Comparison of ENCODE assay signal across 24 mouse cellular contexts in the genomic region with DNA sequence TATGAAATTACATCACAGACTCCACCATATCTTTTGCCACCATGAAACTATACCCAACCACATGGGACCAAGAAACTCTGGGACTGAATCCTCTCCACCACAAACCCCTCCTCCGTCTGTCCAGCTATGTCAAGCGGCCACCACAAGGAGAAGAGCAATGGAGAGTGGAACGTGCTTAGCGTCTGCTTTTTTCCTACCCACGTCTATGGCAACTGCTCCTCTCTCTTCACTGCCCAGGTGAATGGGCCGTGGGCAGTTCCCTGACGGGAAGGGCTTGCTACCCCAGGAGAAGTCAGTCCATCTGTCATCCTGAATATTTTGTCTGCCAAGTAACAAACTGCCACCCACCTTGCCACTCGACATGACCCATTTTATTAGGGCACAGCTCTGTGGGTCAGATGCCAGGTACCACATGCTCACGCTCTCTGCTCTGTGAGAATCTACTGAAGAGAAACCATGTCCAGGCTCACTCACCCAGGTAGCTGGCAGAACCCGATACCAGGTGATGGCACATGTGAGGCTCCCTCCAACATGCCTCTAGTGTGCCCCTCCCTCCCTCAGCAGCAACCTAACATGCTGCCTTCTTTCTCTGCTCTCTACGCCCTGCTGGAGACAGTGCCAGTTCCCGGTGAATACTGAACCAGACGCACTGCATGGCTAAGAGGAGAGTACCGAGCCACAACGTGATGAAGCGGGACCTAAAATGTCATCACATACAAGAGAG. TPM values are rescaled to one million over a fixed set of nuclear protein-coding genes. Genes with fewer than 3 reads are reported as not detected.
A peak's percentile ranks its signal among the peaks of the same experiment; 100 is the strongest.
DNase-seq lines count a peak whose midpoint lies in the region; ATAC-seq and TF ChIP-seq lines count a peak whose summit lies in the region.
"Had no signal": no experiment of that assay in that cellular context is flagged by ENCODE, and none has a peak within 500 bp of the region (broad histone marks: within the 10 kb centered on the region; RNA-seq: fewer than 3 reads in every experiment).

No protein-coding gene starts in this region.

- no peaks in the 10 kb centered on the region for H3K36me3 ChIP-seq in hindbrain, postnatal 0 days (ENCODE audit: insufficient read depth, low read length)
- H3K36me3 ChIP-seq in hindbrain, embryonic 14.5 days (replicated peaks; ENCODE audit: control insufficient read depth, insufficient read depth), result no peaks in the 10 kb centered on the region
- no peaks in the 10 kb centered on the region for H3K36me3 ChIP-seq in liver, embryonic 14.5 days (replicated peaks; ENCODE audit: control insufficient read depth, insufficient read depth, low read depth)
- no peaks in the 10 kb centered on the region for H3K36me3 ChIP-seq in kidney, adult 2 months (ENCODE audit: control insufficient read depth, insufficient read depth, low read length)
- H3K36me3 ChIP-seq: hindbrain, embryonic 15.5 days had no signal

- no peak overlapping the region for H3K4me2 ChIP-seq in hindbrain, postnatal 0 days (ENCODE audit: low read depth, low read length)
- no peak overlapping the region for H3K4me2 ChIP-seq in hindbrain, embryonic 14.5 days (replicated peaks)
- H3K4me2 ChIP-seq in liver, embryonic 14.5 days (ENCODE audit: low read depth), result peak overlapping the region; percentile 34
- H3K4me2 ChIP-seq: hindbrain, embryonic 15.5 days had no signal

- no peak overlapping the region for H3K9ac ChIP-seq in hindbrain, postnatal 0 days (replicated peaks; ENCODE audit: low read length)
- H3K9ac ChIP-seq in hindbrain, embryonic 14.5 days, result no peak overlapping the region
- H3K9ac ChIP-seq in liver, embryonic 14.5 days (replicated peaks), result no peak overlapping the region
- H3K9ac ChIP-seq: forebrain, postnatal 0 days; hindbrain, embryonic 15.5 days had no signal

- H3K4me1 ChIP-seq in hindbrain, postnatal 0 days (ENCODE audit: insufficient read depth, low read length), result peaks cover 5% of the 10 kb centered on the region; the same call in 1 of the 2 replicates
- no peaks in the 10 kb centered on the region for H3K4me1 ChIP-seq in hindbrain, embryonic 14.5 days (replicated peaks; ENCODE audit: control insufficient read depth, insufficient read depth, low read length)
- H3K4me1 ChIP-seq in liver, embryonic 14.5 days (replicated peaks; ENCODE audit: control insufficient read depth in 2 of 2, insufficient read depth in 2 of 2, low read length in 1 of 2), result peaks cover 0 to 16% of the 10 kb centered on the region in 2 experiments; a peak in 2 of 4 replicates
- no peaks in the 10 kb centered on the region for H3K4me1 ChIP-seq in kidney, adult 2 months (ENCODE audit: control insufficient read depth, insufficient read depth, low read length)
- H3K4me1 ChIP-seq: hindbrain, embryonic 15.5 days had no signal

- no peaks in the 10 kb centered on the region for H3K9me3 ChIP-seq in hindbrain, postnatal 0 days (ENCODE audit: low read length)
- no peaks in the 10 kb centered on the region for H3K9me3 ChIP-seq in hindbrain, embryonic 14.5 days (ENCODE audit: control insufficient read depth, low read length)
- H3K9me3 ChIP-seq in liver, embryonic 14.5 days (ENCODE audit: control insufficient read depth, low read length), result no peaks in the 10 kb centered on the region
- H3K9me3 ChIP-seq: hindbrain, embryonic 15.5 days had no signal

- TF ChIP-seq CTCF in hindbrain, postnatal 0 days (IDR thresholded peaks at IDR 0.05; ENCODE audit: low read depth), result 0 out of 2 replicates have a peak, but pooled peaks have one; percentile 1
- TF ChIP-seq CTCF in liver, embryonic 14.5 days (IDR thresholded peaks at IDR 0.05; ENCODE audit: low read depth), result no peak
- no peak for TF ChIP-seq CTCF in kidney, adult 2 months (conservative IDR thresholded peaks at IDR 0.05; ENCODE audit: insufficient read depth, insufficient read length, low read depth, low read length)

- H3K27ac ChIP-seq in hindbrain, postnatal 0 days, result peak overlapping the region; percentile 22; the same call in 1 of the 2 replicates
- no peak overlapping the region for H3K27ac ChIP-seq in hindbrain, embryonic 14.5 days
- H3K27ac ChIP-seq in liver, embryonic 14.5 days, result no peak overlapping the region
- no peak overlapping the region for H3K27ac ChIP-seq in kidney, adult 2 months (ENCODE audit: insufficient read depth, low read depth, low read length)
- H3K27ac ChIP-seq: gastrocnemius, adult 2 months; hindbrain, embryonic 15.5 days had no signal

- TF ChIP-seq EP300 in liver, embryonic 14.5 days (IDR thresholded peaks at IDR 0.05; ENCODE audit: low read depth), result no peak

- no peaks in the 10 kb centered on the region for H3K27me3 ChIP-seq in hindbrain, postnatal 0 days (ENCODE audit: insufficient read depth, low read length)
- H3K27me3 ChIP-seq in hindbrain, embryonic 14.5 days (ENCODE audit: control insufficient read depth, insufficient read depth, low read length), result no peaks in the 10 kb centered on the region
- H3K27me3 ChIP-seq in liver, embryonic 14.5 days (ENCODE audit: control insufficient read depth, insufficient read depth, low read length), result no peaks in the 10 kb centered on the region
- no peaks in the 10 kb centered on the region for H3K27me3 ChIP-seq in kidney, adult 2 months (replicated peaks; ENCODE audit: control insufficient read depth, insufficient read depth, low read length)
- H3K27me3 ChIP-seq: hindbrain, embryonic 15.5 days had no signal

- no peak overlapping the region for H3K4me3 ChIP-seq in hindbrain, postnatal 0 days (ENCODE audit: low read length)
- no peak overlapping the region for H3K4me3 ChIP-seq in hindbrain, embryonic 14.5 days (replicated peaks; ENCODE audit: low read length)
- H3K4me3 ChIP-seq in liver, embryonic 14.5 days (ENCODE audit: insufficient read depth in 1 of 2, low read depth in 2 of 2, low read length in 2 of 2), result no peak overlapping the region
- no peak overlapping the region for H3K4me3 ChIP-seq in kidney, adult 2 months (ENCODE audit: insufficient read depth, low read depth, low read length)
- H3K4me3 ChIP-seq: erythroblast, embryonic 14.5 days; gastrocnemius, adult 2 months; hindbrain, embryonic 15.5 days had no signal

- DNase-seq in hindbrain, postnatal 0 days (ENCODE audit: low spot score), result peak; percentile 45
- DNase-seq in hindbrain, embryonic 14.5 days (ENCODE audit: low spot score), result no peak
- DNase-seq in cerebellum, adult 11 months, result peak; percentile 92
- DNase-seq in cerebellum, adult 9-10 months, result peak; percentile 99
- no peak for DNase-seq in liver, embryonic 14.5 days (ENCODE audit: low read depth in 3 of 3, low spot score in 3 of 3)
- no peak for DNase-seq in adrenal gland, postnatal 25 days
- no peak for DNase-seq in kidney, adult 2 months
- DNase-seq: forebrain, postnatal 0 days; gastrocnemius, adult 2 months; heart, postnatal 10 days; kidney, adult 18-20 months; kidney, postnatal 25 days; right cerebral cortex, adult 18-20 months; spleen, adult 18-20 months; thymus, adult 18-20 months had no signal

- WGBS in hindbrain, postnatal 0 days, result 74% methylated on average over 16 of the region's 16 CpGs
- 84% methylated on average over 16 of the region's 16 CpGs for WGBS in hindbrain, embryonic 14.5 days
- WGBS in liver, embryonic 14.5 days (ENCODE audit: insufficient replicate concordance), result 54% methylated on average over 16 of the region's 16 CpGs
- WGBS in kidney, adult 2 months, result 77% methylated on average over 16 of the region's 16 CpGs

- peak; percentile 67 for ATAC-seq in hindbrain, postnatal 0 days
- no peak for ATAC-seq in hindbrain, embryonic 14.5 days (ENCODE audit: low FRiP score)
- ATAC-seq in liver, embryonic 14.5 days (ENCODE audit: insufficient read depth), result peak; percentile 51; the same call in 1 of the 2 replicates
- ATAC-seq: forebrain, postnatal 0 days had no signal

- no peak for TF ChIP-seq POLR2A in kidney, adult 2 months (IDR thresholded peaks at IDR 0.05; ENCODE audit: low read depth, low read length)

RNA-seq across cellular contexts. Expression of a gene that starts 18.9 kb away (rescaled TPM):
- total RNA-seq in hindbrain, postnatal 0 days (2014; rRNA removed), result 10.1 and 13.9 TPM in 2 replicates
- polyA plus RNA-seq in hindbrain, postnatal 0 days (2015; fragmentation: Nextera tagmentation; extraction: Ambion mirVana), result 3.0 and 3.8 TPM in 2 replicates
- 3.8 and 4.6 TPM in 2 replicates for polyA plus RNA-seq in hindbrain, embryonic 14.5 days (2014; fragmentation: Nextera tagmentation; extraction: Ambion mirVana)
- polyA plus RNA-seq in liver, embryonic 14.5 days (2012; rRNA removed), result 0.03 and 0.07 TPM in 2 replicates
- polyA plus RNA-seq in liver, embryonic 14.5 days (2014; fragmentation: Nextera tagmentation; extraction: Ambion mirVana), result 0.08 TPM in 1 of 2 replicates, not detected in the other
- total RNA-seq in adrenal gland, postnatal 25 days (2021), result 0.70 TPM in 1 of 2 replicates, not detected in the other
- polyA plus RNA-seq in kidney, adult 2 months (2012; rRNA removed), result 0.33 and 0.36 TPM in 2 replicates
- total RNA-seq: common myeloid progenitor, adult 5-6 weeks; granulocyte monocyte progenitor cell, adult 5-6 weeks had no signal
- polyA plus RNA-seq: erythroblast, embryonic 14.5 days had no signal

RNA-seq across cellular contexts. Expression of a gene that starts 19.0 kb away (rescaled TPM):
- total RNA-seq in hindbrain, postnatal 0 days (2014; rRNA removed), result 0.97 TPM in 1 of 2 replicates, not detected in the other
- polyA plus RNA-seq in hindbrain, postnatal 0 days (2015; fragmentation: Nextera tagmentation; extraction: Ambion mirVana), result 0.13 and 0.19 TPM in 2 replicates
- 0.09 and 0.15 TPM in 2 replicates for polyA plus RNA-seq in hindbrain, embryonic 14.5 days (2014; fragmentation: Nextera tagmentation; extraction: Ambion mirVana)
- polyA plus RNA-seq in liver, embryonic 14.5 days (2012; rRNA removed), result not detected in 2 replicates
- not detected in 2 replicates for polyA plus RNA-seq in liver, embryonic 14.5 days (2014; fragmentation: Nextera tagmentation; extraction: Ambion mirVana)
- not detected in 2 replicates for total RNA-seq in adrenal gland, postnatal 25 days (2021)
- polyA plus RNA-seq in kidney, adult 2 months (2012; rRNA removed), result 0.05 TPM in 1 of 2 replicates, not detected in the other
- total RNA-seq: common myeloid progenitor, adult 5-6 weeks; gastrocnemius, adult 2 months; granulocyte monocyte progenitor cell, adult 5-6 weeks; heart, postnatal 10 days; megakaryocyte progenitor cell, adult 5-6 weeks had no signal
- polyA plus RNA-seq: C2C12; embryonic facial prominence, embryonic 11.5 days; erythroblast, embryonic 14.5 days; hindbrain, embryonic 15.5 days; neural tube, embryonic 11.5 days; stomach, embryonic 14.5 days had no signal

Comparison
In these comparisons a context has a peak if more than half of its experiments do, and no peak if none do; other contexts are left out.
1. DNase-seq: peak in hindbrain, postnatal 0 days (single experiment), cerebellum, adult 11 months (single experiment) and cerebellum, adult 9-10 months (single experiment); none in hindbrain, embryonic 14.5 days (single experiment), liver, embryonic 14.5 days (0 of 3), adrenal gland, postnatal 25 days (single experiment) and kidney, adult 2 months (single experiment).